Mouse (Mus musculus): Measurements from ENCODE around the gene Ccdc174. TPM values are rescaled to one million over a fixed set of nuclear protein-coding genes. Genes with fewer than 3 reads are reported as not detected.

The Ccdc174 gene
- polyA plus RNA-seq (2015; fragmentation: Illumina TruSeq; extraction: RNeasy Lipid Tissue Mini Kit (QIAGEN cat#74804); ENCODE audit: insufficient read depth, low replicate concordance) = 44.6 TPM

GRCm38 (mm10) chr6:91877885-91878651, at the start of gene Ccdc174:
Ccdc174 (plus strand) TSS chr6:91878053.

DNA sequence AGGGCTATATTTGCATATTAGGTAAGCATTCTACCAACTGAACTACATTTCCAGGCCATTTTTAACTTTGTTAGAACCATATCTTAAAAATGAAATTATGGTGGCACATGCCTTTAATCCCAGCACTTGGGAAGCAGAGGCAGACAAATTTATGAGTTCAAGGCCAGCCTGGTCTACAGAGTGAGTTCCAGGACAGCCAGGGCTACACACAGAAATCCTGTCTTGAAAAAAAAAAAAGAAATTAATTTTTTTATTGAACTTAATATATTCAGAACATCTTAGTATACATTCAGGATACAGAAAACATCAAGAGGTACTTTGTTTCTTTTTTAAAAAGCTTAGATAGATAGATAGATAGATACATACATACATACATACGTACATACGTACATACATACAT, 24.7 kb downstream of the Ccdc174 start, which contains the start of gene 4930590J08Rik:
Gene 4930590J08Rik, plus strand, starts transcription at position 301 of the 400 bp plus-strand sequence.

Other genes with a start within 250 kb of the Ccdc174 start
- gene Slc6a6, start 194.0 kb upstream of the Ccdc174 start, polyA plus RNA-seq (2015; fragmentation: Illumina TruSeq; extraction: RNeasy Lipid Tissue Mini Kit (QIAGEN cat#74804); ENCODE audit: insufficient read depth, low replicate concordance) = 63.8 TPM
- 0.70 TPM for gene Grip2, start 50.8 kb upstream of the Ccdc174 start, polyA plus RNA-seq (2015; fragmentation: Illumina TruSeq; extraction: RNeasy Lipid Tissue Mini Kit (QIAGEN cat#74804); ENCODE audit: insufficient read depth, low replicate concordance)
- 0.94 TPM for gene 4930590J08Rik, start 24.8 kb downstream of the Ccdc174 start, polyA plus RNA-seq (2015; fragmentation: Illumina TruSeq; extraction: RNeasy Lipid Tissue Mini Kit (QIAGEN cat#74804); ENCODE audit: insufficient read depth, low replicate concordance)
- gene Fgd5, start 100.8 kb downstream of the Ccdc174 start, polyA plus RNA-seq (2015; fragmentation: Illumina TruSeq; extraction: RNeasy Lipid Tissue Mini Kit (QIAGEN cat#74804); ENCODE audit: insufficient read depth, low replicate concordance) = 14.8 TPM
- 56.0 TPM for gene Nr2c2, start 213.3 kb downstream of the Ccdc174 start, polyA plus RNA-seq (2015; fragmentation: Illumina TruSeq; extraction: RNeasy Lipid Tissue Mini Kit (QIAGEN cat#74804); ENCODE audit: insufficient read depth, low replicate concordance)

Measured in spleen, adult 10 weeks (tissue).